Mouse (Mus musculus): Measurements from ENCODE around the gene Myog.

Myog gene

GRCm38 (mm10) chr1:134331879-134332635, 42.3 kb downstream of the Myog start:
- peak; percentile 81 for DNase-seq

GRCm38 (mm10) chr1:134332770-134333271, 43.0 kb downstream of the Myog start, which contains the start of gene Ppfia4:
Ppfia4 (minus strand) TSS chr1:134332928.
- peak; percentile 87 for DNase-seq

- DNase-seq = peak; percentile 45
Observed at GRCm38 (mm10) chr1:134333371-134334110, 43.8 kb downstream of the Myog start.

- no peak for DNase-seq
Observed at GRCm38 (mm10) chr1:134334111-134334827, 44.5 kb downstream of the Myog start.

GRCm38 (mm10) chr1:134335211-134335923, 45.6 kb downstream of the Myog start:
- DNase-seq = peak; percentile 94

GRCm38 (mm10) chr1:134335924-134336810, 46.4 kb downstream of the Myog start:
- peak; percentile 90 for DNase-seq

GRCm38 (mm10) chr1:134336958-134337710, 47.3 kb downstream of the Myog start:
- DNase-seq = peak; percentile 65

GRCm38 (mm10) chr1:134339162-134339561, 49.4 kb downstream of the Myog start:
- DNase-seq = peak; percentile 32

- peak; percentile 36 for DNase-seq
Observed at GRCm38 (mm10) chr1:134339757-134340619, 50.2 kb downstream of the Myog start.

GRCm38 (mm10) chr1:134341641-134342277, 52.0 kb downstream of the Myog start:
- DNase-seq = peak; percentile 41

Measured in cerebellum, adult 11-12 months (tissue).